Mouse (Mus musculus) ES-E14 (cell line): ENCODE measurements at regions not wholly inside any gene's neighbourhood (a gene's known extent, or its start where the extent isn't known, plus 50 kb on each side); places are given as distances from the start of the nearest gene placed in this dataset.

Experiments
- DNase-seq: peaks from one replicate; pipeline ENCODE4 v3.0.0-alpha.2; 2013; ENCODE audit warnings: low read depth, low spot score
- H3K27ac ChIP-seq: 2 replicates; pipeline ENCODE4 v1.5.1; 2012; ENCODE audit warnings: low read depth, mild to moderate bottlenecking, low read length, moderate library complexity, mixed read lengths; ENCODE audit not compliant: poor library complexity, insufficient read depth, severe bottlenecking
- H3K36me3 ChIP-seq: 2 replicates; pipeline ENCODE4 v1.6.1; 2012; ENCODE audit warnings: mild to moderate bottlenecking, low read length, moderate library complexity, mixed read lengths; ENCODE audit not compliant: control insufficient read depth, poor library complexity, insufficient read depth, severe bottlenecking
- H3K4me1 ChIP-seq, 2 experiments: fragments of 150-350 bp in 1 of 2; sonication (generic) in 1 of 2; 2 replicates each; pipeline ENCODE4 v1.6.1; 2012; ENCODE audit warnings: low read length in 2 of 2, mild to moderate bottlenecking in 1 of 2, mixed read lengths in 1 of 2; ENCODE audit not compliant: control insufficient read depth in 2 of 2, insufficient read depth in 2 of 2, poor library complexity in 1 of 2
- H3K4me3 ChIP-seq, 2 experiments: fragments of 150-350 bp in 1 of 2; sonication (generic) in 1 of 2; 2 replicates each; pipeline ENCODE4 v1.5.1; 2012; ENCODE audit warnings: low read length in 2 of 2, low read depth in 1 of 2, mild to moderate bottlenecking in 1 of 2, mixed read lengths in 1 of 2; ENCODE audit not compliant: insufficient read depth in 1 of 2, poor library complexity in 1 of 2, severe bottlenecking in 1 of 2
- H3K9ac ChIP-seq: 2 replicates; pipeline ENCODE4 v1.6.1; 2012; ENCODE audit warnings: low read depth, mild to moderate bottlenecking, low read length, mixed read lengths; ENCODE audit not compliant: poor library complexity, insufficient read depth, severe bottlenecking
- H3K9me3 ChIP-seq: fragments of 150-350 bp; sonication (generic); 2 replicates; pipeline ENCODE4 v1.6.1; 2012; ENCODE audit warnings: low read depth, mild to moderate bottlenecking, low read length; ENCODE audit not compliant: control insufficient read depth, insufficient read depth
- CHD2 ChIP-seq: IDR thresholded peaks from 2 replicates; pipeline ENCODE4 v1.6.1; 2014; ENCODE audit warnings: mild to moderate bottlenecking, low read depth, low read length, inconsistent platforms
- HCFC1 ChIP-seq: IDR thresholded peaks from 2 replicates; pipeline ENCODE4 v1.6.1; 2012; ENCODE audit warnings: low read length, inconsistent platforms, borderline replicate concordance; ENCODE audit not compliant: insufficient read depth
- MAFK ChIP-seq: IDR thresholded peaks from 2 replicates; pipeline ENCODE4 v1.6.1; 2014; ENCODE audit warnings: mild to moderate bottlenecking, low read depth, low read length, inconsistent platforms; ENCODE audit not compliant: insufficient read depth
- ZC3H11A ChIP-seq: IDR thresholded peaks from 2 replicates; pipeline ENCODE4 v1.6.1; 2012; ENCODE audit warnings: low read depth, mild to moderate bottlenecking, inconsistent platforms, low read length, borderline replicate concordance
- ZNF384 ChIP-seq: IDR thresholded peaks from 2 replicates; pipeline ENCODE4 v1.6.1; 2012; ENCODE audit warnings: low read depth, low read length, inconsistent platforms
- in situ Hi-C, 2 experiments: fragments of 600-800 bp; cut with MboI; formaldehyde crosslinking; loops; one replicate each; pipeline ENCODE4 v1.15.1; 2025; ENCODE audit warnings: low sequenced_read_pairs in 2 of 2, inconsistent platforms in 1 of 2; ENCODE audit not compliant: unreplicated experiment in 2 of 2

DNA sequence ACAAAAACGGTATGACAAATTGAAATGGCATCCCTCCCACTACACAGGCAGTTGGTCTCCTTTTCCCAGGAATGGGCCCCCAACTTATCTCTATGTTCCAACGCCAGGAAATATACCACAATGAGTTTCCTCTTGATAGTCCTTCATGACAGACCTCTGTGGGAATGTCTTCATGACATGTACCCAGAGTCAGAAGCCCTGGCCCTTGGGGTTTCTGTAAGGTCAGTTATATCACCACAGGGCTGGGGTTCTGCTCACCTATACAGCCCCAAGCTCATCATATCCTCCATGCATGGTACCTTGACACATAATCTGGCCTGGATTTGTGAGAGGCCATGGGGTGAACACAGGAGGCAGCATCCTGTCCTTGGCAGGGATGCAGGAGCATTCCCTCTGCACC lies 64.2 kb upstream of the Irx6 start:
- in situ Hi-C loops, result no loop called here
- Histone ChIP-seq H3K9me3 (no peaks in the 10 kb centered on the region), H3K9ac (no peak overlapping the region), H3K4me3 (no peak overlapping the region), H3K4me1 (no peaks in the 10 kb centered on the region), H3K27ac (no peak overlapping the region), H3K36me3 (no peaks in the 10 kb centered on the region)
- no peak for DNase-seq
- TF ChIP-seq MAFK (no peak), HCFC1 (no peak), ZNF384 (no peak), CHD2 (no peak)

DNA sequence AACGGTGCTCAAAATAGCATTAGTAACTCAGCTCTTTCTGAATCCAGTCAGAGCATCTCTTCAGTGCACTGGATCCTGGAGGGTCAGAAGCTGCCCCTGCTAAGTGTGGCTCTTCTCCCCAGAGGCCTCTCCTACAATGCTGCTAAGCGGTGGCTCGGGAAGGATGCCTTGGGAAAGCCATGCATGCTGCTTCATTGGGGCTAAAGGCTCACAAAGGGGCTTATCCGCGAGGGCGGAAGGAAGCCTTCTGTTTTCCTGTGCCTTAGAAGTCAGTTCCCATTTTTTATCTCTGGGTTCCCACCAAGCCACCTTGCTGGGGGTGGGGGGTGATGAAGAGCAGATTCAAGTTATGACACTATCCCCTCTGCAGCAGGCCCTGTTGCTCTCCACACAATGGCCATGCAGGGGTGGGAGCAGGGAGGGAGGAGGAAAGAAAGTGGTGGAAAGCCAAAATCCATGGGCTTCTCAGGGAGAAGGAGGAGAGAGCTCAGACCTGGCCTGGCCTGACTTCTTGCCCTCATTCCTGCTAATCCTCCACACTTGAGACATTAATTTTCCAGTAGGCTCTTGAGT lies 63.5 kb upstream of the Irx6 start:
- Histone ChIP-seq H3K9ac (no peak overlapping the region), H3K4me3 (no peak overlapping the region), H3K36me3 (no peaks in the 10 kb centered on the region), H3K9me3 (no peaks in the 10 kb centered on the region), H3K27ac (no peak overlapping the region), H3K4me1 (no peaks in the 10 kb centered on the region)
- TF ChIP-seq MAFK, result no peak
- TF ChIP-seq HCFC1, result no peak
- TF ChIP-seq CHD2, result no peak
- no peak for TF ChIP-seq ZC3H11A
- TF ChIP-seq ZNF384, result no peak
- in situ Hi-C loops, result no loop called here
- DNase-seq, result no peak

DNA sequence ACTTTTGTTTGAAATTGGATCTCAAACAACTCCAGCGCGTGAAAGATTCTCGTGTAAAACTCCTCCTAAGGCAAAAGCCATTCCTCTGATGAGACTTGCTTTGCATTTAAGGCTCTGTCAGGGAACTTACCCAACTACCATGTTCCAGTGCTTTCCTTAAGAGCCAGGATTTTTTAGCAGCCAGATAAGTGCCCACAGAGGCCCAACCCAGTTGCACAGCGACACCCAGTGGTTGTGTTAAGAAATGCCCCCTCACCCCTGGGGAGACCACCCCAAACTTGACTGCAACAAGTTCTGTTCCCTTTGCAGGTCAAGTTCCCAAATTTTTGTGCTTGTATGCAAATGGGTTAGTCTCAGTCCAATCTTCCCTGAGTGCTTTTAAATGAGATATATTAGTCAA lies 60.6 kb upstream of the Irx6 start:
- no peaks in the 10 kb centered on the region for H3K36me3 ChIP-seq
- TF ChIP-seq ZC3H11A (peak; percentile 49; the same call in 1 of the 2 replicates), HCFC1 (no peak)
- no peaks in the 10 kb centered on the region for H3K4me1 ChIP-seq
- in situ Hi-C loops, result no loop called here
- no peak overlapping the region for H3K27ac ChIP-seq
- peak; percentile 29 for DNase-seq
- H3K9ac ChIP-seq, result no peak overlapping the region
- no peaks in the 10 kb centered on the region for H3K9me3 ChIP-seq
- no peak overlapping the region for H3K4me3 ChIP-seq

DNA sequence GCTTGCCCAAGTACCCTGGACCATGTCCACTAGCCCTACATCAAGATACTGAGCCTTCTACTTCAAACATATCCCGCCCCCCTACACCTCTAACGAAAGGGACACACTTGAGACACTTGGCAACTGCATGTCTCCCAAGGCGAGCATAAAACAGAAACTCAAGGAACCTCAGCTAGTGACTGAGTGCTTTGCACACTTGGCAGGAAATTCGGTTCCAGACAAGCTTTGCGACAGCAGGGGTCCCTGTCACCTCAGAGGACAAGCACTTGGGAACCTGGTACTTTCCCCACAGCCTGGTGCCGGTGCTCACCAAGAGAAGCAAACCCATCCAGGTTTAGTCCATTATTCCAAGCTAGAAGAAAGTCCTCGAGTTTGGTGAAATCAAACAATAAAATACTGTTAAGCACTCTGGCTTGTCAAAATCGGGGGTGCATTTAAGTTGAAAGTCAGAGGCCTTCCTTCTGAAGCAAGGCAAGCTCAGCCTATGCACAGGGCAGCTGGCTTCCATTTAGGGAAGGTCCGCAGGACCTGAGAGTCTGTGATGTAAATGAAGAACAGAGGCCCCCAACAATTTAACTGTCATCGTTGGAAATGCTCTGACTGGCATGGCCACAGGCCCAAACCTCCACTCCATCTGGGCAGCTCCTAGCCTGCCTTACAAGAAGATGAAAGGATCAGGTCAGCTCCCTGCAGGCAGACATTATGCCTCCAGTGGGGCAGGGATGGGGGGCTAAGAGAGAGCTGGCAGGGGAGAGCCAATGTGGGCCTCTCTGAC lies 57.6 kb upstream of the Irx6 start:
- in situ Hi-C loops, result no loop called here
- H3K27ac ChIP-seq, result no peak overlapping the region
- H3K4me1 ChIP-seq, result no peaks in the 10 kb centered on the region
- H3K36me3 ChIP-seq, result no peaks in the 10 kb centered on the region
- H3K9ac ChIP-seq, result no peak overlapping the region
- no peaks in the 10 kb centered on the region for H3K9me3 ChIP-seq
- no peak for DNase-seq
- H3K4me3 ChIP-seq, result no peak overlapping the region
- TF ChIP-seq HCFC1, result no peak
- TF ChIP-seq CHD2, result no peak

DNA sequence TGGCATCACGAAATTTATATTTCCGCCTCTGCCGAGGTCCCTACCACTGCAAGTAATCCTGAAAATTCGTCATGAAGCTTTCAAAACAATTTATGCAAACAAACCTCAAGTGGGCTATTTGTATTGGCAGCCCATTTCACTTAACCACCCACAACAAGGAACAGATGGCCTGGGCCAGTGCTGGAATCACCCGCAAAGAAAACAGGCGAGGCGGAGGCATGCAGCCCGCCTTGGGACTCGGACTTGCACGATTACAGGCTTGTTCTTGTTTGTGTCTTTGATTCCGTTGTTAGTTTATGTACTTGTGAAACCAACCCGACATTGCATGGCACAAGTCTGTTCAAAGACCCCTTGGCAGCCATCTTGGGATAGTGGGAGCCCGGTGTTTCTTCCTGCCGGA lies 55.8 kb upstream of the Irx6 start:
- no peaks in the 10 kb centered on the region for H3K9me3 ChIP-seq
- no peak for DNase-seq
- H3K4me1 ChIP-seq, result no peaks in the 10 kb centered on the region
- H3K27ac ChIP-seq, result no peak overlapping the region
- H3K36me3 ChIP-seq, result no peaks in the 10 kb centered on the region
- no peak overlapping the region for H3K4me3 ChIP-seq
- in situ Hi-C loops, result no loop called here
- H3K9ac ChIP-seq, result no peak overlapping the region
- TF ChIP-seq ZC3H11A (no peak), HCFC1 (no peak), ZNF384 (no peak), MAFK (no peak), CHD2 (no peak)
